Mouse (Mus musculus) right cerebral cortex, postnatal 10 days (tissue): ENCODE results near the gene Plgrkt.
"Not testable (repeated sequence)": the region's sequence is repeated elsewhere in the genome, so short reads cannot be mapped to it uniquely, and the experiment has no call there.

Experiments used
- DNase-seq, 2 experiments: peaks; one replicate each; pipeline ENCODE4 v3.0.0; 2021; ENCODE audit warnings: low spot score in 2 of 2

Gene Plgrkt

DNA sequence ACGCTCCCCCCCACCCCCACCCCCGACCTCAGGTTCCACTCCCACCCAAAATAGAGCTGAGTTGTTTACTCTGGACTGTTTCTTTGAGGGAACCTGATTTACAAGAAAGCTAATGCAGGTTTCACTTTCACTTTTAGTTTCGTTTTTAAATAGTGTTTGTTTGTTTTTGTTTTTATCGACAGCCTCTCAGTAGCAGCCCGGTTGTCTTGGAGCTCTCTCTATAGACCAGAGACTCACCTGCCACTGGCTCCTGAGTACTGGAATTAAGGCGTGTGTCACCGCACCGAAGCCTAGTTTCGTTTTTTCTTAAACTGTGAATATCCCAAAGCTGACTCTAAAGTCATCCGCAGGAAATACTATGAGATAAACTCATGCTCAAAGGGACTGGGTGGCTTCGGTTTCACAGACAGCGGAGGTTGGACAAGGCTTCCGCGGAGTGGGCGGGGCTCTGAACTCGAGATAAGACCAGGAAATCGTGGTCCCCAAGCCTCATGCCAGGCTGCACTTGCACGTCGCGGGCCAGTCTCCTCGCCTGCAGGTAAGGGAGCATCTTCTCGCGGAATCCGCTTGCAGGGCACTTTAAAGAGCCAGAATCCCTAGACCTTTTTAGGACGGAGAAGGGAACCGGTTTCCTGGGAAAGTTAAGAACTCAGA is at the start of gene Plgrkt, which contains the start of gene Cd274:
TSS of gene Plgrkt (minus strand) at position 422 of the 654 bp plus-strand sequence.
TSS of gene Cd274 (plus strand) at position 487 of the 654 bp plus-strand sequence.
- DNase-seq: peak; percentile 56 to 65

DNA sequence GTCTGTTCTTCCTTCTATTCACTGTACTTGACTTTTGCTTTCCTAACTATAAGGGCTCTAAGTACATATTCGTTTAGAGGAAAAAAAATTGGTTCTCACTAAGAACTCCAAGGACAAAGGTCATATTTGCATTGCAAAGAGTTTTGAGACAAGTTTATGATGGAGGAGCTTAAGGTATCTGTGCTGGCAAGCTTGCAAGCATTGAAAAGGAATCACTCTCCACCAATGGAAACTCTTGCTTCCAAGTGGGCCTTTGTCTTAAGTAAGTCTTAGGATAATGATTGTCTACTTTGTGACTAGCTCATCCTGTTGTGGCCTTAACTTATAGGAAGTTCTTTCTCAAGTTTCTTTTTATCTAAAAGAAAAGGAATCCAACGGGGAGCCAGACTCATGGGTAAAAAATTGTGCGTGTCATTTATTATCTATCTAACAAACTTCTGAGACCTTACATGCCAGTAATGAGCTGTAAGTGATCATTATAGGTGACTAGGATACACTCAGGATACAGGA is 49.3 kb upstream of the Plgrkt start:
- no peak for DNase-seq

DNA sequence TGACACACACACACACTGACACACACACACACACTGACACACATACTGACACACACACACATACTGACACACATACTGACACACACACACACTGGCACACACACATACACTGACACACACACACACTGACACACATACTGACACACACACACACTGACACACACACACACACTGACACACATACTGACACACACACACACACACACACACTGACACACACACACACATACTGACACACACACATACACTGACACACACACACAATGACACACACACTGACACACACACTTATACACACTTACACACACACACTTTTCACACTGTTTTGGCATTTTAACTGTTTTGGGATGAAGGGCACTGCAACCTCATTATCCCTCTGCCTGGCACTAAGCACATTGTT is 47.7 kb upstream of the Plgrkt start:
- not testable (repeated sequence) for DNase-seq

DNA sequence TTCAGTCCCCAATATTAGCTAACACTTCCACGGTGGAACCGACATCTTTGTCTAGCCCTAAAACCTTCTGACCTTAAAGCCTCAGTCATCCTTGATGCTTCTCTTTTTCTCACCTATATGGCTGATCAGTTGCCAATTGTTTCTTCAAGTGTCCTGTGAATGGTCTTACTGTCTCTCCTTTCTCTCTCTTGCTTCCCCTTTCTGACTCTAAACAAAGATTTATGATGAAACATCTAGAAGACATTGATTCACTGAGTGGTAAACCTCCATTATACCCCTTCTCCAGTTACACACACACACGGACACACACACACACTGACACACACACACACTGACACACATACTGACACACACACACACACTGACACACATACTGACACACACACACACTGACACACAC is 47.3 kb upstream of the Plgrkt start:
- no peak for DNase-seq

DNA sequence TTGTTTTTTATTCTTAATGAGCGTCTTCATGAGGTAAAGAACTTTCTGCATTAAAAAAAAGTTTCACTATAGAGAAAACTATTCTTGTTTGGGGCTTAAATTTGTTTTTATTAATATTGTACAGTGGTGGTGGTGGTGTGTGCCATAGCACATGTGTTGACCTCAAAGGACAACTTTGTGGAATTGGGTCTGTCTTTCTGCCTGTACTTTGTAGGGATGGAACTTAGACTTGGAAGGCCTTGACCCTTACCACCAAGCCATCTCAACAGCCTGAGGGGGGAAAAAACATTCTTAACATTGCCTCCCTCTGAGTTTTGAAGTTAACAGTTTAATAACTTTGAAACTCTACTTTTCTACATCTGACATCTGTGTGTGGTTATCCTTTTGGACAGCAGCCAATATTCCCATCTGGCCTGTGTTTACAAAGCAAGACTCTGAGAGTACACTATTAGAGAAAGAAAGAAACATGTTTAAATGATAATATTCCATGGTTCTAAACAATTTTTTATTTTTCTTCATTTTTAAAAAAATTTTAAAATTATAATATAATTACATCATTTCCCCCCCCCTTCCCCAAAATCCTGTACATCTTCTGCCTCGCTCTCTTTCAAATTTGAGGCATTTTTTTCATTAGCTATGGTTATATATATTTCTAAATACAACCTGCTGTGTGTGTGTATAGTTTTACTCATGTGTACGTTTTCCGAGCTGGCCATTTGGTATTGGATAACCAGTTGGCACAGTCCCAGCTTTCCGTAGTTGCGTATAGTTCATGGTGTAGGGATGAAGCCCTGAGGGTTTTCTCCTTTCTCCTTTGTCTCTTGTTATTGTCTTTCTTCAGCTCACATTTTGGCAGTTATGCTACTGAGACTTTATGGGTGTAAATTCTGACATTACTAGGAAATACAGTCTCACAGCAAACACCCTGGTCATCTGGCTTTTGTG is 45.6 kb upstream of the Plgrkt start:
- peak; percentile 29 to 45 for DNase-seq

DNA sequence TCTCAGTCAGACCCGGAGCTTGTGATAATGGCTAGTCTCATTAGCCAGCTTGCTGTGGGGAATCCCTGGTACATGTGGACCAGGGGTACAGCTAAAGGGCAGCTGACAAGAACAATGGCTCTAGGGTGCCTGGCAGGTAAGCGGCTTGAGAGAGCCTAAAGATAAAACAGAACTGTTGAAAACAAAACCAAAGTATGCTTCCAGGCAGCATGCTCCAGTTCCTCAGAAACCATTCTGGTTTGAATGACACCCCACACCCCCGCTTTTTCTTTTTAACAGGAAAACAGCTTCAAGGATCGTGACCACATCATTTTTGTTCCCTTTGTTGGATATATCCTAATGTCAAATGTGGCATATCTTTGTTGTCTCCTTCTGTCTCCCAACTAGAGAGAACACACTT is 43.4 kb upstream of the Plgrkt start, which contains the start of gene Pdcd1lg2:
TSS of gene Pdcd1lg2 (plus strand) at position 301 of the 400 bp plus-strand sequence.
- DNase-seq: no peak

DNA sequence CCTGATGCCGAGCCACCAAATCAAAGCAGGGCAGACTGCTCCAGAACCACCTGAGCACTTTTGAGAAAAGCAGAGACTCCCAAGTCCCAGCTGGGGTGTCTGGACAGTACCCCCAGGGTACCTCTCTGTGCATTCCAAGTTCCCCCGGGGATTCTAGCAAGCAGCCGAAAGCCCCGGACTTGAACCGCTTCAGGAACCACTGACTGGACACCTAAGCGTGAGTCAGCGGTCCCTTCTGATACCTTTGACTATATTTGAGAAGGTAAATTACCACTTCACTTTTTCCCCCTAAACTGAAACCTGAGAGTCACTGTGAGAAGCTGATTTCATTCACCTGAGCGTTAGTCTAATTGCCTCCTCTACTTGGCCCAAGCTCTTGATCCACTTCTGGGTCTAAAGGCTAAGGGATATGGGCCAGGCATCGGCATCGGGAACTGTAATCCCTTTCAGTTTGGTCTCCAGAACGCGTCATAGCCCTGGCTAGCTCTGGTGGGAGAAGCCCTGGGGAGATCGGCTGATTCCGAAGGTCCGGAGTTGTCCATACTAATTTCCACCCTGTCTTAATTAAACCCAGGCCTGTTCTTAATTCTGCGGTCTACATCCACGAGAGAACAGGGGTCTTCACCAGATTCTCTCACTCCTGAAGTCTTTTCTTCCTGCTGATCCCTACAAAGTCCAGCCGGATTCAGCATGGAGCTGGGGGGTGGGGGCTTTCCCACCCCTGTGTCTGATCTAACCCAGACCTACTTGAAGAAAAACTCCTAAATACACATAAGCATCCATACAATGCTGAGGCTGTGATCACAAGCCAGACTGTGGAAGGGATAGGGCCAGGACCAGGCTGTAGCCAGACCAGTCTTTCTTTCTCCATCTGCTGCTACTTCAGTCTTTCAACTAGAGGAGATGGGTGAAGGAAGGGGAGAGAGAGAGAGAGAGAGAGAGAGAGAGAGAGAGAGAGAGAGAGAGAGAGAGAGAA is 39.1 kb upstream of the Plgrkt start:
- no peak for DNase-seq

DNA sequence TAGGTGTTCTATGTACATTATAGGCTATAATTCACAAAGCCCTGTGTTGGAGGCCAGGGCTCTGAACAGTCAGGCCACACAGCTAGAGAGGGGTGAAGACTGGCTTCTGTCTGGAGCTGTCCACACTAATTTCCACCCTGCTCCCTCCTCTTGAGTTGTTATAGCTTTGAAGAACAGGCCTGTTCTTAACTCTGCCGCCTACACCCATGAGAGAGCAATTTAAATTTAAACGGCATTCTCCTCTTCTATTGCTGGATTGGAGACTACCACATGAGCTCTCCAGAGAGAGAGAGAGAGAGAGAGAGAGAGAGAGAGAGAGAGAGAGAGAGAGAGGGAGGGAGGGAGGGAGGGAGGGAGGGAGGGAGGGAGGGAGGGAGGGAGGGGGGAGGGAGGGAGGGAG is 38.2 kb upstream of the Plgrkt start:
- no peak for DNase-seq

DNA sequence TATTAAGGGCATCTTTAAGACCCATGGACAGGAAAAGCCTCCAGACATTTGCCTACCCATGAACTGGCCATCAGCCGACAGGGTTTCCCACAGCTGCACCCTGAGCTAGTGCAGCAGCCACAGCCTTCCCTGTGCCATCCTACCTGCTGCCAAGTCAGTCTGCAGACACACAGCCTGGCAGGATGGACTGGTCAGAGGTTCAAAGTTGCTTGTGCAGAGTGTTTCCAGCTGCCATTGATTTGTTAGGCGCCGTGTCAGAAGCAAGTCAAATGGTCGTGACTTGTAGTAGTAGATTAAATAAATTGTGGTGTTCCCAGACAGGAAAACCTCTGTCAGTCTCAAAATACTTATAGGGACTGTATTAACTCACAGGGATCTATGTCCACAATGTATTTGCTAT is 36.1 kb upstream of the Plgrkt start:
- no peak for DNase-seq

DNA sequence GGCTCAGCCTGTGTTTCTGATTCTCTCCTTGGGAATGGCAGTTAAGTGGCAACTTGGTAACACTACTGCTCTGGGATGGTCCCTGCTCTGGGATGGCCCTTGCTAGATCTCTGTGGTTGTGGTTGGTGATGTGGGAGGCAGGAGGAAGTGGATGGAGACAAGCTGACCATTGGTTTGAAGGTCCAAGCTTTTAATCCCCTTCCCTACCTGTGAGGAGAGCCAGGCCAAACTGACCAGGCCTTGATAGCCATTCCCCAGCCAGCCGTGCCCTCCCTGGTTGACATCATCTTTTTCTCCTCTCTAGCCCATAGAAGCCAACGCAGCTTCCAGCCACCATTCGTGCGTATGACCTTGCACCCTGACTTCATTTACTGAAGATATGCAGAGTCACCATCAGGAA is 35.4 kb upstream of the Plgrkt start:
- DNase-seq: no peak

DNA sequence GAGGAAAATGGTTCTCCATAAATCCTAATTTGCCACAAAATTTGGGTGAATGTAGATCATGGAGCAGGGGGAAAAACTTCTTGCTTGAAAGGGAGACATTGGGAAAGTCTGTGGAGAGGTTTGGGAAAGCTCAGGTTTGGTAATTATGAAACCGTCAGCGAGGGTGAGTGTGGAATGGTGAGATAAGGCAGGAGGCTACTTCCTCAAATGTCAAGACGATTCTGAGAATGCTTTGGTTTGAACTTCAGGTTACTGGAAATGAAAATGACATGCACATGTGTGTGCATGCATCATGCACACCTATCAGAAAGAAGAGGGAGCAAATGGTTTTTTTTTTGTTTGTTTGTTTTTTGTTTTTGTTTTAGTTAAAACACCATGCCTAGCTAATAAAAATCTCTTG is 33.3 kb upstream of the Plgrkt start:
- no peak for DNase-seq

DNA sequence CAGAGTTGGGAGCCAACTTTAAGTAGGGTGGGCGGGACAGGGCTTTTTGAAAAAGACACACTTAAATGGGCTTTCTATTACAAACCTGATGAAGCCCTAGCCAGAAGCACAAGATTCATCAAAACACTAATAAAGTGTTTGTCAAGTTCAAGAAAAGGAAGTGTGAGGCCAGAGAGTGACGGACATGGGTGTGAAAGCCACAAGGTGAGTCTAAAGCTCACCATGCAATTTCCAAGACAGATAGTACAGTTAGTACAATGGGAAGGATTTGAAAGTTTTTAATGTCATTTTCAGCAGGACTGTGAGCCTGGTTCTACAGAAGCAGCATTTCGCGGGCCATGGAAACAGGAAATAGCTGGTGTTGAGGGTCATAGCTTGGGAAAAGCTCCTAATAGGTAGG is 32.6 kb upstream of the Plgrkt start:
- no peak for DNase-seq

DNA sequence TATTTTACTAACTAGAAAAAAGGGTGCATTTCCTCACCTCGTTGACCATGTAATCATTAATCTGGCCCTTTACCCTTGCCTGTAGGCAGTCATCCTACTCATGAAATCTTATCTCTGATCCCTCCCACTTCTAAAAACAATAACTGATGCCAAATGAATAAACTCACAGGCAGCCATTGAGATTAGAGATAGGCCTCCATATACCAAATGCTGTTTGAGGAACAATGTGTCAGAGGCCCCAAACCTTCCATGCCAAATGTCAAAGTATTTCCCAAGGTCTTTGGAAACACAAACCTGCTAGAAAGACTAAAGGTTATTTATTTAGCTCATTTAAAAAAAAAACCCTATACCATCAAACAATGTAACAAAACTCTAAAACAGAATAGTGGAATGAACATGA is 29.2 kb upstream of the Plgrkt start:
- no peak for DNase-seq

DNA sequence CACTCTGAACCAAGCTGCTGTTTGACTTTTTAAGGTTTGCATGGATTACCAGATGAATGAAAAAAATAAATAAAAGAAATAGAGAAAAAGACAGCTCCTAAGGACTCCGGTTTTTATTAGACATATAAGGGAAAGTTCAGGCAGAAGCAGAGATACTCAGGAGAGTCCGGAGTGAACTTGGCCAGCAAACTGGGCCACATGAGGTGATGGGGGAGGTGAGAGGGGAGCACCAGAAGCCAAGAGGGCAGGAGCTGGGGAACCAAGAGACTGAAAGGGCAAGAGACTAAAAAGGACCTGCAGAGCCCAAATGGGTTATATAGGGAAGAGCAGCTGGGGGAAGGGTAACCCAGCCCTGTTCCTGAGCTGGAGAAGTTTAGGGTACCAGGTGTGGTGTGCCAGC is 27.5 kb upstream of the Plgrkt start:
- no peak for DNase-seq

DNA sequence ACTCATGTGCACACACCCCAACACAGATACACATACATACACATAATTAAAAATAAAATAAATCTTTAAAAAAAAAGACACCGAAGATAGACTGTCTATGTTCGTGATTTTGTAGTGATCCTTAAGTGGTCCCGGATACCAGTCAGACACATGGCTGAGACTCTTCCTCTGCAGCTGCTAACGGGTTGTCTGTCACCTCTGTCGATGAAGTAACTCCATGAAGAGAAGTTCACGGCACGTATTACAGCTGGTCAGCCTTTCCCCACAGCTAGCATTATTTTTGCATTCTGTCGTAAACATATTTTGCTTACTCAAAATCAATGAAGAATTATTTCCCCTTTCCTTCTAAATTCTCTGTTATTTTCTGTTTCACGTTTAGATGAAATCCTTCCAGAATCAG is 26.1 kb upstream of the Plgrkt start:
- DNase-seq: no peak

DNA sequence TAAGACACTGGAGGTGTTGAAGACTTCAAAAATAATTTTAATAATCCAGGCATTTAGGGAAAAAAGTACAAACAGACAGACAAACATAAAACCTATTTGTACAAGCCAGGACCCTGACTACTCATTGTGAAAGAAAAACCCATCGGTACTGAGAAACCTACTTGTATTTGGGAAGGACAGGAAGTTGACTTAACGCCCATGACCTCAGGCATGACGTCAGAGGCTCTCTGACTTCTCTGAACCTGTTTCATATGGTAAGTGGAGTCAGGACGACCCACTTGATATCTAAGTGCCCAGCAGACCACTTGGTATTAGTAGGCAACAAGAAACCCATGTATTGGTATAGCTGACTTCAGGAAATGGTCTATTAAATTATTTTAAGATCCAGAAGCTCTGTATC is 24.1 kb upstream of the Plgrkt start:
- DNase-seq: no peak

DNA sequence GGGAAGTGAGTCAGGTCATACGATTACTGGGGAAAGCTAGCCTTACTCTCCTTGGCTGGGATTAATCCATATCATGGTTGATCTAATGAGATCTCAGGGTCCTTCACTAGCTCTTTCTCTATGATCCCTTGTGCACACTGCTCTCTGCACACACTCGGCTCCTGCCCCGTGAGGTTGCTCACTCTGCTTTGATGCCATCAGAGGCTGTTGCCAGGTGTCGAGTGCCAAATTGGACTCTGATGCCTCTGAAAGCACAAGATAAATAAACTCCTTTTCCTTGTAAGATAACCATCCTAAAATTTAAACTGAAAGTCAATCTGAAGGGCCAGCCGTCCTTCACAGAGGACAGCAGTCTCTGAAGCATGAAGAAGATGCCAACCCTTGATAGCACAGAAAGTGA is 23.3 kb upstream of the Plgrkt start:
- DNase-seq: no peak

DNA sequence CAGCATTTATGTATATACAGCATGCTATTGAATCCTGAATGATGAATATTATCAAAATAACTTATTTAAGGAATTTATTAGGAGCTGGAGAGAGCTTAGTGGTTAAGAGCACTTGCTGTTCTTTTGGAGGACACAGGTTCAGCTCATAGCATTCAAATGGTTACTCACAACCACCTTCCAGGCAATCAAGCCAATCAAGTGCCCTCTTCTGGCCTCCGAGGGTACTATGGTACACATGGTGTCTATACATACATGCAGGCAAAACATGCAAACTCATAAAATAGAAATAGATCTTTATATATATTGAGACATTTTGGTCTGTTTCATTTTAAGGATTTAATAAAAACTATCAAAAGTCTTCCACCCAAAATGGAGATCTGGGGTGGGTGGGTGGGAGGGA is 21.6 kb upstream of the Plgrkt start:
- DNase-seq: no peak

DNA sequence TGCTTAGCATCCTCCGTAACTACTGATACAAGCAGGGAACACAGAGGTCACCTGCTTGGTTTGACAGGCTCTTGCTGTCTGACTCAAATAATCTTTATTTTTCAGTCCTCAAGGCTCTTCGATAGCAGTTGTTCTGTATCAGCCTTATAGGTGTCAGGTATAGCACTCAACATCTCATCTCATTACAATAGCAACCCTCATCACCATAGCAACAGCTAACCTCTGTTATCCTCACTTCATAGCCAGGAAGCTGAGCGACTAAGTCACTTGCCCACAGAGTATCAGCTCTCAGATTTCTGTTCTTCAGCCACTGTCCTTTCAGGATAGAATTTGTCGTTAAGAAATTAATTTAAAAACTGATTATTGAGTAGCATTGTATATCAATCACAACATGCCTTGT is 18.6 kb upstream of the Plgrkt start:
- no peak for DNase-seq

DNA sequence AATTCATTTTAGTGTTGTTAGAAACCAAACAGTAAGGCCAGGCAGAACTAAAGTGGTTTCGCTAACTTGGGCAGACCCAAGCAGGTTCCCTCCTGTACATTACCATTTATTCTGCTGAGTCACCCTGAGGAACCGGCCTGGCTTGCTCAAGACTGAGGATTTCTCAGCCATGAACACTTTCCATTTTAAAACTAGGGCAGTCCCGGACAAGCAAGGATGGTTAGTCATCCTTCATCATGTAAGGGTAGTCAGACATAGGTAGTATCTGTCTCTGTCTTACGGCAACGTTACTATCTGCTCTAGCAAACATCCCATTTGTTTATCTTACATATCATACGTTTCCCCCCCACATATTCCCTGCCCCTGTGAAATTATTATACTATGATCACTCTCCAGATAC is 17.8 kb upstream of the Plgrkt start:
- DNase-seq: no peak

DNA sequence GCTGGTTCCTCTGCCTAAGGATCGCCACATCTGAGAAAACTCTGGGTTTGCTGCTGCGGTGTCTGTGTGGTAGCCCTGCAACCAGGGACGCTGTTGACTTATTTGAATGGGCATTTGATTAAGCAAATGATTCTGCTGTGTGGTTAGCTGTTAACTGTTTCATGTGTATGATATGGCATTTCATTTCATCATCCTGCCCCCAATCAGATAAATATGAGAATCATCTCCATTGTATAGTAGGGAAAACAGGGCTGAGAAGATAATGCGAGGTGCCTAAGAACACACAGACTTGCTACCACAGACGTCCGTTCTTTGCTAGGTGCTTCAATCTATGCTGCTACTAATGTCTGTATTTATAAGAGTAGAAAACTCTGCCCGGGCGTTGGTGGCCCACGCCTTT is 17.2 kb upstream of the Plgrkt start:
- DNase-seq: no peak

DNA sequence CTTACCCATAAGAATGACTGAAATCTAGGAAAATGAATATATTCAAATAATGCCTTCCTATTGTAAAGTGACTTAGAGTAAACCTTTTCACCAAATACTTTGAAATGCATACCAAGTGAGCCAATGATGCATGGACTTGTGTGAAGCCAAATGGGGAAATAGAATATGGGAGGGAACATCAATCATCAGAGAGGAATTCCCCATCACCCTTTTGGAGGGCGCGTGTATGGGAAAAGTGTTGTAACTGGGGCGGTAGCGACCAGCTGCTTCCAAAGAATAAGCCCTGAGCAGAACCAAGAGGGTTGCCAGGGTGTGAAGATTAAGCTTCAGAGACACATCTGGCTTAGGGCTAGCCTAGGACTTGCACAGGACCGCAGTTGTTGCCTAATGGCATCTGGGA is 16.2 kb upstream of the Plgrkt start:
- no peak for DNase-seq
